Mouse (Mus musculus) B cell, adult 67 days (primary cell): ENCODE results near the gene Fam173b. TPM values are rescaled to one million over a fixed set of nuclear protein-coding genes. Genes with fewer than 3 reads are reported as not detected.

Experiments
- total RNA-seq, 2 experiments: library from RNA; stranded (reverse); gene quantifications; 4 replicates each; pipeline ENCODE4 v1.2.4; 2023

Fam173b gene
- total RNA-seq: 10 to 100 TPM; 13.3 to 16.0 TPM

GRCm38 (mm10) chr15:31601646-31602374 lies at the start of gene Fam173b, which contains the start of gene Cct5:
Fam173b (plus strand) TSS chr15:31601852.
Cct5 (minus strand) TSS chr15:31601804.

GRCm38 (mm10) chr15:31565184-31565583 lies 36.5 kb upstream of the Fam173b start, which contains the start of gene Cmbl:
Cmbl (plus strand) TSS chr15:31565389.

Other genes with a start within 250 kb of the Fam173b start
- 10 to 100 TPM; 16.0 to 16.1 TPM for gene Ankrd33b, start 234.1 kb upstream of the Fam173b start, total RNA-seq
- gene Ropn1l, start 148.1 kb upstream of the Fam173b start, total RNA-seq: 1 to 10 TPM in 1 of 2 experiments, under 1 TPM in 1; 0.78 to 1.6 TPM
- gene March6, start 70.8 kb upstream of the Fam173b start, total RNA-seq: 10 to 100 TPM; 59.1 to 62.0 TPM
- not detected for gene Cmbl, start 36.5 kb upstream of the Fam173b start, total RNA-seq
- 100 to 1,000 TPM; 207 to 225 TPM for gene Cct5, start within 50 bp of the Fam173b start, total RNA-seq